Mouse (Mus musculus) neural tube, embryonic 13.5 days (tissue): Measurements from ENCODE around the gene Atp1a2. TPM values are rescaled to one million over a fixed set of nuclear protein-coding genes. Genes with fewer than 3 reads are reported as not detected.
A peak's percentile ranks its signal among the peaks of the same experiment; 100 is the strongest.

Source experiments
- ATAC-seq: fragments of 200-750 bp; cut with Nextera tagmentation; 2 replicates; pipeline ENCODE4 v1.8.0; 2017; ENCODE audit warnings: low read depth, mild to moderate bottlenecking, moderate TSS enrichment, moderate library complexity
- H3K27ac ChIP-seq: fragments of 300-500 bp; sonication (generic); replicated peaks from 2 replicates; pipeline ENCODE4 v1.5.1; 2015; ENCODE audit warnings: moderate library complexity, mild to moderate bottlenecking, inconsistent platforms
- H3K27me3 ChIP-seq: fragments of 300-500 bp; sonication (generic); 2 replicates; pipeline ENCODE4 v1.6.1; 2015; ENCODE audit warnings: mild to moderate bottlenecking, inconsistent platforms
- H3K36me3 ChIP-seq: fragments of 300-500 bp; sonication (generic); 2 replicates; pipeline ENCODE4 v1.6.1; 2015; ENCODE audit warnings: mild to moderate bottlenecking, inconsistent platforms
- H3K4me1 ChIP-seq: fragments of 300-500 bp; sonication (generic); replicated peaks from 2 replicates; pipeline ENCODE4 v1.6.1; 2015; ENCODE audit warnings: inconsistent platforms
- H3K4me2 ChIP-seq: fragments of 300-500 bp; sonication (generic); 2 replicates; pipeline ENCODE4 v1.6.1; 2015; ENCODE audit warnings: inconsistent platforms, mild to moderate bottlenecking, moderate library complexity
- H3K4me3 ChIP-seq: fragments of 300-500 bp; sonication (generic); 2 replicates; pipeline ENCODE4 v1.5.1; 2015; ENCODE audit warnings: mild to moderate bottlenecking, inconsistent platforms
- H3K9ac ChIP-seq: fragments of 300-500 bp; sonication (generic); 2 replicates; pipeline ENCODE4 v1.6.1; 2015; ENCODE audit warnings: moderate library complexity, mild to moderate bottlenecking, inconsistent platforms
- H3K9me3 ChIP-seq: fragments of 300-500 bp; sonication (generic); 2 replicates; pipeline ENCODE4 v1.6.1; 2016; ENCODE audit warnings: inconsistent platforms
- WGBS: fragments of 180-500 bp; shearing (Covaris S2); methylation state at CpG from one replicate; pipeline ENCODE4 v1.1.7; 2015; 5-methylcytosine and 5-hydroxymethylcytosine counted together
- polyA plus RNA-seq: library from polyadenylated mRNA; unstranded; fragments of >200 nt; fragmentation: Nextera tagmentation; extraction: Ambion mirVana; gene quantifications from 2 replicates; pipeline ENCODE4 v1.2.1, GENCODE M21; 2015

Gene Atp1a2
- polyA plus RNA-seq, 1 experiment from 2014 or later = 40.0 TPM

- Histone ChIP-seq H3K27ac (no peak overlapping the region), H3K4me3 (no peak overlapping the region), H3K36me3 (peaks cover 3% of the 10 kb centered on the region), H3K27me3 (peaks cover 25% of the 10 kb centered on the region), H3K9ac (0 out of 2 replicates have a peak overlapping the region, but pooled peaks have one; percentile 19), H3K9me3 (no peaks in the 10 kb centered on the region), H3K4me1 (peaks cover 46% of the 10 kb centered on the region), H3K4me2 (no peak overlapping the region)
- no peak for ATAC-seq
- WGBS = 35% methylated on average over 5 of the region's 5 CpGs
These were observed 25.4 kb upstream of the Atp1a2 start for GRCm38 (mm10) chr1:172323298-172323697.

- Histone ChIP-seq H3K9me3 (no peaks in the 10 kb centered on the region), H3K36me3 (peaks cover 7% of the 10 kb centered on the region), H3K9ac (0 out of 2 replicates have a peak overlapping the region, but pooled peaks have one; percentile 19), H3K4me2 (no peak overlapping the region), H3K4me3 (no peak overlapping the region), H3K27ac (no peak overlapping the region), H3K27me3 (peaks cover 22% of the 10 kb centered on the region), H3K4me1 (peaks cover 52% of the 10 kb centered on the region)
- WGBS = 71% methylated on average over 13 of the region's 13 CpGs
- ATAC-seq = no peak
These were observed 24.9 kb upstream of the Atp1a2 start for GRCm38 (mm10) chr1:172322725-172323124.

GRCm38 (mm10) chr1:172319921-172320411 lies 22.1 kb upstream of the Atp1a2 start:
- H3K27ac ChIP-seq = peak overlapping the region; percentile 76
- no peak overlapping the region for H3K4me2 ChIP-seq
- peak; percentile 46 for ATAC-seq
- H3K4me1 ChIP-seq = peaks cover 65% of the 10 kb centered on the region
- WGBS = 10% methylated on average over 5 of the region's 5 CpGs
- no peaks in the 10 kb centered on the region for H3K9me3 ChIP-seq
- H3K4me3 ChIP-seq = no peak overlapping the region
- 0 out of 2 replicates have a peak overlapping the region, but pooled peaks have one; percentile 12 for H3K9ac ChIP-seq
- peaks cover 10% of the 10 kb centered on the region for H3K36me3 ChIP-seq
- no peaks in the 10 kb centered on the region for H3K27me3 ChIP-seq

GRCm38 (mm10) chr1:172319346-172319745 lies 21.5 kb upstream of the Atp1a2 start:
- Histone ChIP-seq H3K36me3 (peaks cover 10% of the 10 kb centered on the region), H3K4me3 (no peak overlapping the region), H3K9me3 (no peaks in the 10 kb centered on the region), H3K27ac (peak overlapping the region; percentile 76), H3K27me3 (no peaks in the 10 kb centered on the region), H3K9ac (no peak overlapping the region), H3K4me2 (no peak overlapping the region), H3K4me1 (peaks cover 71% of the 10 kb centered on the region)
- 64% methylated on average over 7 of the region's 7 CpGs for WGBS
- no peak for ATAC-seq

- Histone ChIP-seq H3K36me3 (peaks cover 10% of the 10 kb centered on the region), H3K27ac (peak overlapping the region; percentile 78), H3K9me3 (no peaks in the 10 kb centered on the region), H3K4me3 (no peak overlapping the region), H3K27me3 (no peaks in the 10 kb centered on the region), H3K4me1 (peaks cover 79% of the 10 kb centered on the region), H3K4me2 (peak overlapping the region; percentile 3; the same call in 1 of the 2 replicates), H3K9ac (peak overlapping the region; percentile 31; the same call in 1 of the 2 replicates)
- WGBS = 67% methylated on average over 19 of the region's 19 CpGs
- ATAC-seq = no peak
These were observed 20.7 kb upstream of the Atp1a2 start for GRCm38 (mm10) chr1:172318424-172319035.

- H3K9me3 ChIP-seq = no peaks in the 10 kb centered on the region
- 49% methylated on average over 15 of the region's 15 CpGs for WGBS
- peaks cover 10% of the 10 kb centered on the region for H3K36me3 ChIP-seq
- H3K4me1 ChIP-seq = peaks cover 80% of the 10 kb centered on the region
- H3K27ac ChIP-seq = peak overlapping the region; percentile 78
- 0 out of 2 replicates have a peak overlapping the region, but pooled peaks have one; percentile 31 for H3K9ac ChIP-seq
- no peak for ATAC-seq
- no peak overlapping the region for H3K4me3 ChIP-seq
- peak overlapping the region; percentile 9; the same call in 1 of the 2 replicates for H3K4me2 ChIP-seq
- H3K27me3 ChIP-seq = no peaks in the 10 kb centered on the region
These were observed 20.1 kb upstream of the Atp1a2 start for GRCm38 (mm10) chr1:172317946-172318345.

- Histone ChIP-seq H3K4me1 (peaks cover 84% of the 10 kb centered on the region), H3K4me2 (peak overlapping the region; percentile 20; the same call in 1 of the 2 replicates)
These were observed 19.6 kb upstream of the Atp1a2 start for GRCm38 (mm10) chr1:172317431-172317830.

GRCm38 (mm10) chr1:172314911-172315310 lies 17.0 kb upstream of the Atp1a2 start:
- no peaks in the 10 kb centered on the region for H3K9me3 ChIP-seq
- peak overlapping the region; percentile 91 for H3K27ac ChIP-seq
- peak overlapping the region; percentile 47 for H3K9ac ChIP-seq
- H3K36me3 ChIP-seq = peaks cover 10% of the 10 kb centered on the region
- H3K4me2 ChIP-seq = peak overlapping the region; percentile 71
- 30% methylated on average over 3 of the region's 3 CpGs for WGBS
- ATAC-seq = peak; percentile 8; the same call in 1 of the 2 replicates
- H3K4me1 ChIP-seq = peaks cover 88% of the 10 kb centered on the region
- no peaks in the 10 kb centered on the region for H3K27me3 ChIP-seq
- H3K4me3 ChIP-seq = 0 out of 2 replicates have a peak overlapping the region, but pooled peaks have one; percentile 5

More at GRCm38 (mm10) chr1:172317431-172317830, 19.6 kb upstream of the Atp1a2 start:
- no peak for ATAC-seq
- H3K27me3 ChIP-seq = no peaks in the 10 kb centered on the region
- WGBS = 60% methylated on average over 18 of the region's 18 CpGs
- H3K9me3 ChIP-seq = no peaks in the 10 kb centered on the region
- H3K4me3 ChIP-seq = no peak overlapping the region
- 0 out of 2 replicates have a peak overlapping the region, but pooled peaks have one; percentile 31 for H3K9ac ChIP-seq
- peak overlapping the region; percentile 23 for H3K27ac ChIP-seq
- H3K36me3 ChIP-seq = peaks cover 10% of the 10 kb centered on the region

GRCm38 (mm10) chr1:172313613-172314411 lies 15.9 kb upstream of the Atp1a2 start:
- Histone ChIP-seq H3K36me3 (peaks cover 10% of the 10 kb centered on the region), H3K27me3 (no peaks in the 10 kb centered on the region), H3K4me2 (peak overlapping the region; percentile 71), H3K27ac (peak overlapping the region; percentile 91), H3K4me1 (peaks cover 89% of the 10 kb centered on the region), H3K9me3 (no peaks in the 10 kb centered on the region), H3K9ac (peak overlapping the region; percentile 88), H3K4me3 (peak overlapping the region; percentile 70)
- 51% methylated on average over 10 of the region's 10 CpGs for WGBS
- ATAC-seq = no peak

GRCm38 (mm10) chr1:172312768-172313561 lies 15.1 kb upstream of the Atp1a2 start:
- peak overlapping the region; percentile 71 for H3K4me2 ChIP-seq
- H3K9ac ChIP-seq = peak overlapping the region; percentile 88
- H3K36me3 ChIP-seq = peaks cover 4% of the 10 kb centered on the region; the same call in 1 of the 2 replicates
- 8% methylated on average over 16 of the region's 16 CpGs for WGBS
- no peaks in the 10 kb centered on the region for H3K9me3 ChIP-seq
- H3K4me3 ChIP-seq = peak overlapping the region; percentile 70
- H3K27me3 ChIP-seq = no peaks in the 10 kb centered on the region
- H3K27ac ChIP-seq = peak overlapping the region; percentile 91
- ATAC-seq = no peak
- H3K4me1 ChIP-seq = peaks cover 87% of the 10 kb centered on the region
